Mouse (Mus musculus) liver, adult 2 months (tissue): Measurements from ENCODE around the gene Itfg2. TPM values are rescaled to one million over a fixed set of nuclear protein-coding genes. Genes with fewer than 3 reads are reported as not detected.

Experiments used
- DNase-seq: peaks from one replicate; pipeline ENCODE4 v3.0.0-alpha.2; 2011; ENCODE audit warnings: low read depth, low spot score; ENCODE audit errors: extremely low read depth
- H3K27ac ChIP-seq: fragments of 200-500 bp; replicated peaks from 2 replicates; pipeline ENCODE4 v1.5.1; 2012; ENCODE audit warnings: low read depth, mild to moderate bottlenecking, control low read depth, inconsistent platforms, low read length; ENCODE audit not compliant: insufficient read depth
- H3K27me3 ChIP-seq: fragments of 200-500 bp; 2 replicates; pipeline ENCODE4 v1.6.1; 2012; ENCODE audit warnings: mild to moderate bottlenecking, moderate library complexity, low read length, inconsistent platforms; ENCODE audit not compliant: control insufficient read depth, insufficient read depth
- H3K36me3 ChIP-seq: fragments of 200-500 bp; 2 replicates; pipeline ENCODE4 v1.6.1; 2012; ENCODE audit warnings: low read length, inconsistent platforms; ENCODE audit not compliant: control insufficient read depth, insufficient read depth
- H3K4me1 ChIP-seq: fragments of 200-500 bp; 2 replicates; pipeline ENCODE4 v1.6.1; 2011; ENCODE audit warnings: low read length; ENCODE audit not compliant: control insufficient read depth, insufficient read depth
- H3K4me3 ChIP-seq: fragments of 200-500 bp; 2 replicates; pipeline ENCODE4 v1.5.1; 2011; ENCODE audit warnings: low read depth, mild to moderate bottlenecking, control low read depth, low read length, moderate library complexity; ENCODE audit not compliant: insufficient read depth
- H3K79me2 ChIP-seq: fragments of 200-500 bp; 2 replicates; pipeline ENCODE4 v1.6.1; 2012; ENCODE audit warnings: inconsistent platforms, mild to moderate bottlenecking, low read length, moderate library complexity; ENCODE audit not compliant: control insufficient read depth, insufficient read depth
- H3K9ac ChIP-seq: fragments of 200-500 bp; 2 replicates; pipeline ENCODE4 v1.6.1; 2012; ENCODE audit warnings: low read depth, mild to moderate bottlenecking, control low read depth, inconsistent platforms, low read length
- CTCF ChIP-seq: fragments of 200-500 bp; IDR thresholded peaks from 2 replicates; pipeline ENCODE4 v1.5.1; 2011; ENCODE audit warnings: low read depth, low read length, control low read depth
- POLR2A ChIP-seq: fragments of 200-500 bp; IDR thresholded peaks from 2 replicates; pipeline ENCODE4 v1.6.1; 2011; ENCODE audit warnings: low read length, control low read depth; ENCODE audit not compliant: insufficient read depth; ENCODE audit errors: extremely low read depth
- WGBS: fragments of 180-500 bp; shearing (Covaris S2); methylation state at CpG from one replicate; pipeline ENCODE4 v1.1.7; 2018; 5-methylcytosine and 5-hydroxymethylcytosine counted together
- polyA plus RNA-seq: library from polyadenylated mRNA; depleted of rRNA; stranded (reverse); fragments of >200 nt; gene quantifications from 2 replicates; pipeline ENCODE4 v1.2.3, GENCODE M21; 2012
- total RNA-seq: library from RNA; depleted of rRNA; stranded (reverse); fragments of >200 nt; gene quantifications from 2 replicates; pipeline ENCODE4 v1.2.3, GENCODE M21; 2014

Itfg2 gene
- total and polyA plus RNA-seq, 2 experiments = 3.1 to 12.1 TPM

DNA sequence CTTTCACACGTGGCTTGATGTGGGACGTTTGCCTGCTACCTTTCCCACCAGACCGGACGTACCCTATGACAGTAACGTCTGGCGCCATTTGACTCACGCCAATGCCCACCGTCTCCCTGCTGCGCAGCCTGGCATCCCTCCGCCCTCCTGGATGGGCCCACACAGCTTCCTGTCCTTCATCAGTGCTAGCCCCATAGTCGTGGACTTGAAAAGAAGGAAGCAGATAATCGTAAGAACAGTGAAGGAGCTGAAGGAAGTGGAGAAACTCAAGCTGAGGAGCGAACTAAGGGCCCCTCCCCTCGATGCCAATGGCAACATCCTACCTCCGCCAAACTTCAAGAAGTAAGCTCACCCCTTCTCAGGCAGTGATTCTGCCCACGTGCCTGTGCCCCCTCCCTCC is 45.1 kb downstream of the Itfg2 start:
- Histone ChIP-seq H3K27ac (no peak overlapping the region), H3K36me3 (no peaks in the 10 kb centered on the region), H3K4me1 (peaks cover 2% of the 10 kb centered on the region), H3K9ac (no peak overlapping the region), H3K79me2 (no peaks in the 10 kb centered on the region), H3K27me3 (no peaks in the 10 kb centered on the region), H3K4me3 (no peak overlapping the region)
- no peak for DNase-seq
- 83% methylated on average over 16 of the region's 16 CpGs for WGBS
- TF ChIP-seq POLR2A (no peak), CTCF (no peak)

- Histone ChIP-seq H3K79me2 (no peaks in the 10 kb centered on the region), H3K27me3 (no peaks in the 10 kb centered on the region), H3K27ac (no peak overlapping the region), H3K4me1 (peaks cover 2% of the 10 kb centered on the region), H3K9ac (no peak overlapping the region), H3K4me3 (no peak overlapping the region), H3K36me3 (no peaks in the 10 kb centered on the region)
- DNase-seq = no peak
- WGBS = 92% methylated on average over 17 of the region's 17 CpGs
- TF ChIP-seq CTCF (no peak), POLR2A (no peak)
These were observed 48.2 kb downstream of the Itfg2 start for GRCm38 (mm10) chr6:128376371-128377085.

DNA sequence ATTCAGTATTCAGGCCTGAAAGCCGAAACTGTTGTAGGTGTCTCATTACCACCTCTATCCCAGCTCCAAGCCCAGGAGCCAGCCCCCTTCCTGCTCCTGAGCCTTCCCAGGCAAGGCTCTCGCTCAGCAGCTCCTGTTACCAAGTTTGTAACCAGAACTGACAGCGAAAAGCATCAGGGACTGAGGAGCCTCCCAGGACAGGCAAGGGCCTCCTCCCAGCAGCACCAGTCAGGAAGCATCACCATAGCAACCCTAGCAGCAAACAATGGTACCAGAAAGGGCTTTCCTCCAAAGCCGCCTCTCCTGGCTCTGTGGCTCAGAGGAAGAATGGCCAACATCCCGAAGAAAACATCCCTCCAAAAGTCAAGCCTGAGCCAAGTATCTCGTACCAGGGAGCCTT is 49.5 kb downstream of the Itfg2 start, which contains the start of the genes Tex52 and Gm44596:
Tex52 (plus strand) TSS at position 265 of the 400 bp plus-strand sequence.
Gm44596 (plus strand) TSS at position 312 of the 400 bp plus-strand sequence.
- no peaks in the 10 kb centered on the region for H3K36me3 ChIP-seq
- no peak for DNase-seq

GRCm38 (mm10) chr6:128370040-128370439 is 54.7 kb downstream of the Itfg2 start:
- DNase-seq = peak; percentile 62
- 62% methylated on average over 5 of the region's 5 CpGs for WGBS

More for the DNA sequence above, 49.5 kb downstream of the Itfg2 start, which contains the start of the genes Tex52 and Gm44596:
- no peak within 1 kb of the TSS for H3K9ac ChIP-seq
- no peaks in the 10 kb centered on the region for H3K4me1 ChIP-seq
- no peaks in the 10 kb centered on the region for H3K79me2 ChIP-seq
- no peak within 1 kb of the TSS for H3K27ac ChIP-seq
- 81% methylated on average over 6 of the region's 6 CpGs for WGBS
- TF ChIP-seq POLR2A (no peak), CTCF (no peak)
- no peak within 1 kb of the TSS for H3K4me3 ChIP-seq
- no peaks in the 10 kb centered on the region for H3K27me3 ChIP-seq

GRCm38 (mm10) chr6:128366466-128366865 is 58.3 kb downstream of the Itfg2 start:
- DNase-seq = no peak
- Histone ChIP-seq H3K36me3 (no peaks in the 10 kb centered on the region), H3K4me3 (no peak overlapping the region), H3K4me1 (peaks cover 6% of the 10 kb centered on the region), H3K27ac (no peak overlapping the region), H3K9ac (no peak overlapping the region), H3K79me2 (no peaks in the 10 kb centered on the region), H3K27me3 (no peaks in the 10 kb centered on the region)
- no peak for TF ChIP-seq POLR2A
- no peak for TF ChIP-seq CTCF
- 97% methylated on average over 5 of the region's 5 CpGs for WGBS

More at GRCm38 (mm10) chr6:128370040-128370439, 54.7 kb downstream of the Itfg2 start:
- Histone ChIP-seq H3K27me3 (no peaks in the 10 kb centered on the region), H3K27ac (no peak overlapping the region), H3K4me3 (no peak overlapping the region), H3K9ac (no peak overlapping the region), H3K79me2 (no peaks in the 10 kb centered on the region), H3K4me1 (no peaks in the 10 kb centered on the region), H3K36me3 (no peaks in the 10 kb centered on the region)
- TF ChIP-seq POLR2A (no peak), CTCF (no peak)

DNA sequence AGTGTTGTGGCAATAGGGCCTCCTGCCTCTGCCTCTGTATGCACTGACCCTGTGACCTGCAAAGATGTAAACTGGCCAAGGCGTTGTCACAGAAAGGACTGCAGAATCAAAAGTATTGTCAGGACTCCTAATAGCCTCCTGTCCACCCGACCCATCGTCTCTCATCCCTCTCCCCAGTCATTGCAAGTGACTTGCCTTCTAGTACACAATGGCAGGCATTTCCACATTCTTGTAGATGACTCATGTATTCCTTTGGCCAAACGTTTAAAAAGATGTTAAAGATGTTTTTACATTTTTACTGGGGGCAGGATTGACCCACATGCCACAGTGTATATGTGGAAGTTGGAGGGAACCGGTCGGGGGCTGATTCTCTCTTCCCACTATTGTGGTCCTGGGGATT is 60.0 kb downstream of the Itfg2 start:
- WGBS = 75% methylated on average over 6 of the region's 6 CpGs
- Histone ChIP-seq H3K9ac (no peak overlapping the region), H3K79me2 (no peaks in the 10 kb centered on the region; the same call in 1 of the 2 replicates), H3K36me3 (no peaks in the 10 kb centered on the region), H3K27me3 (no peaks in the 10 kb centered on the region), H3K4me3 (no peak overlapping the region), H3K27ac (no peak overlapping the region), H3K4me1 (peaks cover 8% of the 10 kb centered on the region)
- TF ChIP-seq POLR2A (no peak), CTCF (no peak)
- no peak for DNase-seq
